Mouse (Mus musculus) macrophage (primary cell): ENCODE results near the gene Kctd10. TPM values are rescaled to one million over a fixed set of nuclear protein-coding genes. Genes with fewer than 3 reads are reported as not detected.

ENCODE experiments used
- H3K27ac ChIP-seq: fragments of 350-480 bp; formaldehyde crosslinking; 2 replicates; pipeline ENCODE4 v1.9.0; 2021
- H3K36me3 ChIP-seq: fragments of 350-480 bp; formaldehyde crosslinking; 2 replicates; pipeline ENCODE4 v1.9.0; 2021; ENCODE audit errors: inconsistent target
- H3K4me3 ChIP-seq: fragments of 350-480 bp; formaldehyde crosslinking; 2 replicates; pipeline ENCODE4 v1.9.0; 2021; ENCODE audit errors: inconsistent target
- H3K79me2 ChIP-seq: fragments of 350-480 bp; formaldehyde crosslinking; 2 replicates; pipeline ENCODE4 v1.9.0; 2021; ENCODE audit errors: inconsistent target
- WGBS: methylation state at CpG from one replicate; pipeline ENCODE4 v1.1.7; 2026; ENCODE audit warnings: inconsistent platforms; ENCODE audit not compliant: missing documents; 5-methylcytosine and 5-hydroxymethylcytosine counted together
- polyA plus RNA-seq: library from polyadenylated mRNA; stranded (reverse); fragments of 250-400 nt; gene quantifications from 3 replicates; pipeline ENCODE4 v1.2.4, GENCODE M21; 2018; ENCODE audit warnings: inconsistent platforms

The Kctd10 gene
- polyA plus RNA-seq, 1 experiment from 2014 or later, result 35.6 TPM

- H3K36me3 ChIP-seq, result peaks cover 49% of the 10 kb centered on the region
- H3K27ac ChIP-seq, result peak overlapping the region; percentile 28
- WGBS, result 45% methylated on average over 25 of the region's 25 CpGs
- no peak overlapping the region for H3K4me3 ChIP-seq
- H3K79me2 ChIP-seq, result peaks cover 71% of the 10 kb centered on the region
Measured at GRCm38 (mm10) chr5:114371731-114372473, 8.4 kb downstream of the Kctd10 start.

GRCm38 (mm10) chr5:114371331-114371730 is 9.0 kb downstream of the Kctd10 start:
- Histone ChIP-seq H3K27ac (peak overlapping the region; percentile 28), H3K36me3 (peaks cover 55% of the 10 kb centered on the region), H3K79me2 (peaks cover 66% of the 10 kb centered on the region), H3K4me3 (no peak overlapping the region)
- 14% methylated on average over 3 of the region's 3 CpGs for WGBS

GRCm38 (mm10) chr5:114370371-114370776 is 9.9 kb downstream of the Kctd10 start:
- 64% methylated on average over 9 of the region's 9 CpGs for WGBS
- Histone ChIP-seq H3K27ac (peak overlapping the region; percentile 28), H3K4me3 (no peak overlapping the region), H3K79me2 (peaks cover 56% of the 10 kb centered on the region), H3K36me3 (peaks cover 63% of the 10 kb centered on the region)

- no peak overlapping the region for H3K27ac ChIP-seq
- 93% methylated on average over 9 of the region's 9 CpGs for WGBS
- peaks cover 51% of the 10 kb centered on the region for H3K79me2 ChIP-seq
- no peak overlapping the region for H3K4me3 ChIP-seq
- H3K36me3 ChIP-seq, result peaks cover 67% of the 10 kb centered on the region
Measured at GRCm38 (mm10) chr5:114369921-114370320, 10.4 kb downstream of the Kctd10 start.

GRCm38 (mm10) chr5:114368803-114369496 is 11.4 kb downstream of the Kctd10 start:
- peaks cover 71% of the 10 kb centered on the region for H3K36me3 ChIP-seq
- no peak overlapping the region for H3K4me3 ChIP-seq
- no peak overlapping the region for H3K27ac ChIP-seq
- 96% methylated on average over 16 of the region's 16 CpGs for WGBS
- peaks cover 42% of the 10 kb centered on the region for H3K79me2 ChIP-seq

- no peak overlapping the region for H3K4me3 ChIP-seq
- H3K27ac ChIP-seq, result no peak overlapping the region
- peaks cover 33% of the 10 kb centered on the region for H3K79me2 ChIP-seq
- peaks cover 71% of the 10 kb centered on the region for H3K36me3 ChIP-seq
- WGBS, result 95% methylated on average over 14 of the region's 14 CpGs
Measured at GRCm38 (mm10) chr5:114368121-114368520, 12.2 kb downstream of the Kctd10 start.

GRCm38 (mm10) chr5:114365043-114365752 is 15.1 kb downstream of the Kctd10 start:
- Histone ChIP-seq H3K79me2 (peaks cover 16% of the 10 kb centered on the region), H3K36me3 (peaks cover 74% of the 10 kb centered on the region), H3K4me3 (no peak overlapping the region), H3K27ac (no peak overlapping the region)
- WGBS, result 43% methylated on average over 20 of the region's 23 CpGs

GRCm38 (mm10) chr5:114360968-114361367 is 19.3 kb downstream of the Kctd10 start:
- WGBS, result 36% methylated on average over 13 of the region's 15 CpGs
- Histone ChIP-seq H3K36me3 (peaks cover 32% of the 10 kb centered on the region), H3K27ac (no peak overlapping the region), H3K79me2 (no peaks in the 10 kb centered on the region), H3K4me3 (no peak overlapping the region)

- Histone ChIP-seq H3K4me3 (no peak overlapping the region), H3K27ac (no peak overlapping the region), H3K79me2 (no peaks in the 10 kb centered on the region), H3K36me3 (peaks cover 20% of the 10 kb centered on the region)
- 51% methylated on average over 8 of the region's 8 CpGs for WGBS
Measured at GRCm38 (mm10) chr5:114359586-114359985, 20.7 kb downstream of the Kctd10 start.

GRCm38 (mm10) chr5:114358833-114359232 is 21.5 kb downstream of the Kctd10 start:
- Histone ChIP-seq H3K79me2 (no peaks in the 10 kb centered on the region), H3K27ac (no peak overlapping the region), H3K4me3 (no peak overlapping the region), H3K36me3 (peaks cover 14% of the 10 kb centered on the region)
- WGBS, result 88% methylated on average over 10 of the region's 10 CpGs

- WGBS, result 72% methylated on average over 23 of the region's 23 CpGs
- Histone ChIP-seq H3K79me2 (no peaks in the 10 kb centered on the region), H3K27ac (no peak overlapping the region), H3K4me3 (no peak overlapping the region), H3K36me3 (no peaks in the 10 kb centered on the region)
Measured at GRCm38 (mm10) chr5:114356936-114357751, 23.2 kb downstream of the Kctd10 start.

- WGBS, result 22% methylated on average over 7 of the region's 7 CpGs
- no peak overlapping the region for H3K4me3 ChIP-seq
- H3K27ac ChIP-seq, result no peak overlapping the region
- H3K36me3 ChIP-seq, result no peaks in the 10 kb centered on the region
- H3K79me2 ChIP-seq, result no peaks in the 10 kb centered on the region
Measured at GRCm38 (mm10) chr5:114356250-114356935, 23.9 kb downstream of the Kctd10 start.

GRCm38 (mm10) chr5:114351490-114351889 is 28.8 kb downstream of the Kctd10 start:
- Histone ChIP-seq H3K79me2 (no peaks in the 10 kb centered on the region), H3K36me3 (no peaks in the 10 kb centered on the region), H3K4me3 (no peak overlapping the region), H3K27ac (no peak overlapping the region)
- 76% methylated on average over 10 of the region's 10 CpGs for WGBS

GRCm38 (mm10) chr5:114347005-114347404 is 33.3 kb downstream of the Kctd10 start:
- H3K27ac ChIP-seq, result no peak overlapping the region
- 70% methylated on average over 10 of the region's 10 CpGs for WGBS

More at GRCm38 (mm10) chr5:114347005-114347404, 33.3 kb downstream of the Kctd10 start:
- Histone ChIP-seq H3K79me2 (no peaks in the 10 kb centered on the region), H3K36me3 (no peaks in the 10 kb centered on the region), H3K4me3 (no peak overlapping the region)
